Mouse (Mus musculus) ES-E14 (cell line): ENCODE measurements around the gene Nfrkb.

ENCODE experiments used
- CHD2 ChIP-seq: IDR thresholded peaks from 2 replicates; pipeline ENCODE4 v1.6.1; 2014; ENCODE audit warnings: mild to moderate bottlenecking, low read depth, low read length, inconsistent platforms
- HCFC1 ChIP-seq: IDR thresholded peaks from 2 replicates; pipeline ENCODE4 v1.6.1; 2012; ENCODE audit warnings: low read length, inconsistent platforms, borderline replicate concordance; ENCODE audit not compliant: insufficient read depth
- MAFK ChIP-seq: IDR thresholded peaks from 2 replicates; pipeline ENCODE4 v1.6.1; 2014; ENCODE audit warnings: mild to moderate bottlenecking, low read depth, low read length, inconsistent platforms; ENCODE audit not compliant: insufficient read depth
- ZC3H11A ChIP-seq: IDR thresholded peaks from 2 replicates; pipeline ENCODE4 v1.6.1; 2012; ENCODE audit warnings: low read depth, mild to moderate bottlenecking, inconsistent platforms, low read length, borderline replicate concordance
- ZNF384 ChIP-seq: IDR thresholded peaks from 2 replicates; pipeline ENCODE4 v1.6.1; 2012; ENCODE audit warnings: low read depth, low read length, inconsistent platforms

- TF ChIP-seq MAFK, result no peak
- TF ChIP-seq HCFC1, result no peak
- no peak for TF ChIP-seq ZNF384
- TF ChIP-seq ZC3H11A, result no peak
- no peak for TF ChIP-seq CHD2
These were observed 32.8 kb downstream of the Nfrkb start for GRCm38 (mm10) chr9:31418821-31419220.
